Mouse (Mus musculus): ENCODE data around the gene Zfp933.
"Not testable (repeated sequence)": the region's sequence is repeated elsewhere in the genome, so short reads cannot be mapped to it uniquely, and the experiment has no call there.

The Zfp933 gene

GRCm38 (mm10) chr4:147865651-147866050, 17.5 kb upstream of the Zfp933 start:
- no peak for ATAC-seq (ENCODE audit: insufficient number of reproducible peaks, low FRiP score, low TSS enrichment)

GRCm38 (mm10) chr4:147862051-147862450, 13.9 kb upstream of the Zfp933 start:
- no peak for ATAC-seq (ENCODE audit: insufficient number of reproducible peaks, low FRiP score, low TSS enrichment)

DNA sequence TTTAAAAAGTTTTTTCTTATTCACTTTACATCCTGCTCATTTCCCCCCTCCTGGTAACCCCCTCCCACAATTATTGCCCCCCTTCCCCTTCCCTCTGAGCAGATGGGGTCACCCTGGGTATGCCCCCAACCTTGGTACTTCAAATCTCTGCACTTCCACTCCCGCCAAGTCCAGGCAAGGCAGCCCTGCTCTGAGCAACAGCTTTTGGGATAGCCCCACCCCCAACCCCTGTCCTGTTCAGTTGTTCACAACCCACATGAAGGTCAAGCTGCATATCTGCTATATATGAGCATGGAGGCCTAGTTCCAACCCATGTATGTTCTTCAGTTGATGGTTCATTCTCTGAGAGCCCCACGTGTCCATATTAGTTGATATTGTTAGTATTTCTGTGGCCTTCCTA, 2.6 kb upstream of the Zfp933 start:
- no peak for ATAC-seq (ENCODE audit: insufficient number of reproducible peaks, low FRiP score, low TSS enrichment)

DNA sequence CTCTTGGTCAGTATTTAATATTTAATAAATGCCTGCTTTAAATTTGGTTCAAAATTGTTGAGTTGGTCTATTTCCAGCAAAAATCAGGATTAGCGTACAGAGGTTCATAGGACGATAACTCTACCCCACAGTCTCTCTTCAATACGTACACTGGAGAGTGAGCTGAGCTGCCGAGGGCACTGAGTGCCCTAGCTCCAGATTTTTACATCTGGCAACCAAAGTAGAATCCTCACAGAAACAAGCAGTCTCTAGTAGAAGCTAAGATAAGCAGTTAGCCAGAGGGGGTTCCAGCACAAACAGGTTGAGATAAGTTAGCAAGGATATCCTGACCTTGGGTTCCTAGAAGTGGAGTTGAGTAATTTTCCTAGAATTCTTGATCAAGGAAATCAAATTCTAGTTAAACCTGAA, 422 bp upstream of the Zfp933 start:
- no peak for ATAC-seq (ENCODE audit: insufficient number of reproducible peaks, low FRiP score, low TSS enrichment)

DNA sequence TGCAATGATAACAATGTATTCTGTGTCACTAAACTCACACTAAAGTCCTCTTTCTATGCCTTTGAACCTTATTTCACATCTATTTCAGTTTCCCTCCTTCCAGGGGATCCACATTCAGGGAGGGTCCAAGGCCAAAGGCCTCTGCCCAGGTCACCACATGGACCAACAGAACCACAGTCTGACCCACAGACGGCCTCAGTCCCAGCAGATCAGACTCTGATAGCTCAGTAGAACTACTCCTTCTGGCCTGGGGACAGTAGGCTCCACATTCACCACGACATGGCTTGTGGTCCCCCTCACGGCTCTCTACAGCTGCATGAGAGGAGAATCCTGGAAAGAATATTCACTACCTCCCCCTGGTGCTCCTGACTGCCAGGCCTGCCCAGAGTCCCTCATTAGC, 5.3 kb downstream of the Zfp933 start:
- ATAC-seq (ENCODE audit: insufficient number of reproducible peaks, low FRiP score, low TSS enrichment) = no peak

DNA sequence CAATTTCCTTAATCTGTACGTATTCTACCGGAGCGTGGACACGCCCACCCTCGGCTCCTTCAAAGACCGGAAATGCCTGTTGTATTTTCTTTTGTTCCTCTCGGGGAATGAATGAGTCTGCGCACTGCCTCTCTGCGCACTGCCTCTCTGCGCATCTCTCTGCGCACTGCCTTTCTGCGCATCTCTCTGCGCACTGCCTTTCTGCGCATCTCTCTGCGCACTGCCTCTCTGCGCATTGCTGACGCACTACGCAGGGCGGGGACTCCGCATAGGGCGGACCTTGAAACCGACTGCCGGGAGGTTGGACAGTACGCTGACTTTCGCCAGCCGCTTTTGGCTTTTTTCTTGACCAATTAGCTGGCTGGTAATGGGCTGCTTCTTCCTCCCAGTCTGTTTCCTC, 8.9 kb downstream of the Zfp933 start:
- ATAC-seq (ENCODE audit: insufficient number of reproducible peaks, low FRiP score, low TSS enrichment) = not testable (repeated sequence)

GRCm38 (mm10) chr4:147824389-147824788, 23.8 kb downstream of the Zfp933 start:
- ATAC-seq (ENCODE audit: insufficient number of reproducible peaks, low FRiP score, low TSS enrichment) = no peak

DNA sequence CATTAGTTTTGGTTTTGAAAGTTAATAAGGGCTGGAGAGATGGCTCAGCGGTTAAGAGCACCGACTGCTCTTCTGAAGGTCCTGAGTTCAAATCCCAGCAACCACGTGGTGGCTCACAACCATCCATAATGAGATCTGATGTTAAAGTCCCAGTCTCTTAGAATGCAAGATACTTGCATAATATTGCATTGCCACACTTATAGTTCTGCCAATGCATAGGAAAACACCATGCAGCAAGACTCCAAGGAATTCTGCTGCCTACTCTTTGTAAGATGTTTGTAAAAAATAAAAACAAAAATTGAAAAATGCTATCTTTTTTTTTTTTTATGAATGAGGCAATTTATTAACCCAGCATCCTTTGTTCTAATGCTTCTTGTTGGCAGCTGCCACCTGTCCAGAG, 26.8 kb downstream of the Zfp933 start:
- not testable (repeated sequence) for ATAC-seq (ENCODE audit: insufficient number of reproducible peaks, low FRiP score, low TSS enrichment)

- ATAC-seq (ENCODE audit: insufficient number of reproducible peaks, low FRiP score, low TSS enrichment) = not testable (repeated sequence)
Observed at GRCm38 (mm10) chr4:147819659-147820058, 28.5 kb downstream of the Zfp933 start.

DNA sequence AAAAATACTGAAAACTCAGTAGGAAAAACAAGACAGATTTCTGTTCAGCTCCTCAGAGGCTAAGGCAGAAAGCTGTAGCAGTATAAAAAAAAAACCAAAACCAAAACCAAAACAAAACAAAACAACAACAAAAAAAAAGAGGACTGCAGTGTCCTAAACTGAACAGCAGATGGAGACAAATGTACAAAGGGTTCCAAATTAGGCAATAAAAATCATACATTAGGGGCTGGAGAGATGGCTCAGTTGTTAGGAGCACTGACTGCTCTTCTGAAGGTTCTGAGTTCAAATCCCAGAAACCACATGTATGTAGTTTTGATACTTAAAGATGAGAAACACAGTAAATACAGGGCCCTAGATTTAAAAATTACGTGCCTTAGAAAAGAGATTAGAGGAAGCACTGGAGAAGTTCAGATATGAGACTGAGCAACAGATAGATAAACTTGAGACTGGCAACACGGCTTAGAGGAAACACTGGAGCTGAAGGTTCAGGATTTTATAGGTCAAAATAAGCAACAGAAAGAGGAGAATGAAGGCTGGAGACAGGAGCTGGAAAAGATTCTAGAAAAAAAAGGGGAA, 33.5 kb downstream of the Zfp933 start:
- ATAC-seq (ENCODE audit: insufficient number of reproducible peaks, low FRiP score, low TSS enrichment) = no peak

- ATAC-seq (ENCODE audit: insufficient number of reproducible peaks, low FRiP score, low TSS enrichment) = no peak
Observed at GRCm38 (mm10) chr4:147813249-147813765, 34.9 kb downstream of the Zfp933 start.

DNA sequence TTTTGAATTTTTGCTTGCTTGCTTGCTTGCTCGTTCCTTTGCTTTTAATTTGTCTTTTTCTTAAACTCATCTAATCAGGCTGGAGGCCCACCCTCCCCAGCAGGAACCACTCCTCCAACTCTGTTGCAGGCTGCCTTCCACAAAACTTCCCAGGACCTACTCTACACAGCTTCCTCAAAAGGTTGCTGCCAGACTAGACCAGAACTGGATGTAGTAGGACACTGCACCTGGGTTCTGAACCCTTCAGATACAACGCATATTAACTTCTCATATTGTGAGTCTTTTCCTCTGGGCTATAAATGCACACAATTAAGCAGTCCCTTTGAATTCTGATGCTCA, 38.2 kb downstream of the Zfp933 start:
- ATAC-seq (ENCODE audit: insufficient number of reproducible peaks, low FRiP score, low TSS enrichment) = not testable (repeated sequence)

DNA sequence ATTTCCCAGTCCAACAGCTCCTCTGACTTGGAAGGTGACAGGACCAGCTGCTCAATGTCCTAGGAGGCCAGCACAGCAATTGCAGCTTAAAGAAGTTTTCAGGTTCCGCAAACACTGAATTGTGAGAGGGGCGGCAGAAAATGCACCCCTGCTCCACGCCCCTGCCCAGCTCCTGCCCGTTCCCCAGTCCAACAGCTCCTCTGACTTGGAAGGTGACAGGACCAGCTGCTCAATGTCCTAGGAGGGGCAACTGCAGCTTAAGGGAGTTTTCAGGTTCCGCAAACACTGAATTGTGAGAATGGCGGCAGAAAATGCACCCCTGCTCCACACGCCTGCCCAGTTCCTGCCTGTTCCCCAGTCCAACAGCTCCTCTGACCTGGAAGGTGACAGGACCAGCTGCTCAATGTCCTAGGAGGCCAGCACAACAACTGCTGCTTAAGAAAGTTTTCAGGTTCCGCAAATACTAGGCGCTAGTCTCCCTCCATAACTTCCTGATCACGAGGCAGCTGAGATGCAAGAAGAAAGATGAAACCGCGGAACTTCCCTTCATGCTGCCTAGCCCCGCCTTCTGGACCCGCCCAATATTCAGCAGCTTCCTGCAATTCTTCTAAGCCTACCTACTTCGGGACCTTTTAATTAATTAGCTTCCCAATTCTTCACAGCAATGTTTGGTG, 38.7 kb downstream of the Zfp933 start, which contains the start of gene Zfp984:
TSS of gene Zfp984 (minus strand) at position 497 of the 674 bp plus-strand sequence.
- ATAC-seq (ENCODE audit: insufficient number of reproducible peaks, low FRiP score, low TSS enrichment) = not testable (repeated sequence)

DNA sequence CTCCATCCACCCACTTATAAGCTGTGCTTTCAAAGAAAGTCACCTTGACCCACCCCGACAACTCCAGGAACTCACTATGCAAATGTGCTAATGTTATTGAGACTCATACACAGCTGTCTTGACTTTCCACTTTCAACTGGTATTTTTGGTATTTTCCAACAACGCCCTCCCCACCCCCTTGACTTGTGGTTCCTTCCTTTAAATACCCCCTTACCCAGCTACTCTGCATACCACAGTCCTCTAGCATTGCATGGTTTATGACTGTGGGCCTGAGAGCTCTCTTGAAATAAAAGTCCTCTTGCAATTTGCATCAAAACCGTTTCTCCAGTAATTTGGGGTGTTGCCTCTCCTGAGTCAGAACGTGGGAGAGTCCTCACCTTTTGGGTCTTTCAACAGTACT, 39.7 kb downstream of the Zfp933 start:
- ATAC-seq (ENCODE audit: insufficient number of reproducible peaks, low FRiP score, low TSS enrichment) = not testable (repeated sequence)

- ATAC-seq (ENCODE audit: insufficient number of reproducible peaks, low FRiP score, low TSS enrichment) = not testable (repeated sequence)
Observed at GRCm38 (mm10) chr4:147795308-147795707, 52.9 kb downstream of the Zfp933 start.

GRCm38 (mm10) chr4:147794026-147794665, 54.0 kb downstream of the Zfp933 start:
- not testable (repeated sequence) for ATAC-seq (ENCODE audit: insufficient number of reproducible peaks, low FRiP score, low TSS enrichment)

DNA sequence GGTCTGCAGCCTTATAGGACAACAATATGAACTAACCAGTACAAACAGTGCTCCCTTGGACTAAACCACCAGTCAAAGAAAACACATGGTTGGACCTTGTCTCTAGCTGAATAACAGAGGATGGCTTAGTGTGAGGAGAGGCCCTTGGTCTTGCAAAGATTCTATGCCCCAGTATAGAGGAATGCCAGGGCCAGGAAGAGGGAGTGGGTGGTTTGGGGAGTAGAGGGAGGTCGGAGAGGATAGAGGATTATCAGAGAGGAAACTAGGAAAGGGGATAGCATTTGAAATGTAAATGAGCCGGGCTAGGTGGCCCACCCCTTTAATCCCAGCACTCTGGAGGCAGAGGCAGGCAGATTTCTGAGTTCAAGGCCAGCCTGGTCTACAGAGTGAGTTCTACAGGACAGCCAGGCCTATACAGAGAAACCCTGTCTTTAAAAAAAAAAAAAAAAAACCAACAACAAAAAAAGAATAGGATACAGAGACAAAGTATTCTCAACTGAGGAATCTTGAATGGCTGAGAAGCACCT, 54.7 kb downstream of the Zfp933 start:
- ATAC-seq (ENCODE audit: insufficient number of reproducible peaks, low FRiP score, low TSS enrichment) = not testable (repeated sequence)

- not testable (repeated sequence) for ATAC-seq (ENCODE audit: insufficient number of reproducible peaks, low FRiP score, low TSS enrichment)
Observed at GRCm38 (mm10) chr4:147791729-147792128, 56.4 kb downstream of the Zfp933 start.

All from cerebellum, adult (tissue).